Mouse (Mus musculus) macrophage (primary cell): ENCODE measurements at regions not wholly inside any gene's neighbourhood (a gene's known extent, or its start where the extent isn't known, plus 50 kb on each side); places are given as distances from the start of the nearest gene placed in this dataset.

Experiments
- H3K27ac ChIP-seq: fragments of 350-480 bp; formaldehyde crosslinking; 2 replicates; pipeline ENCODE4 v1.9.0; 2021
- H3K36me3 ChIP-seq: fragments of 350-480 bp; formaldehyde crosslinking; 2 replicates; pipeline ENCODE4 v1.9.0; 2021; ENCODE audit errors: inconsistent target
- H3K4me3 ChIP-seq: fragments of 350-480 bp; formaldehyde crosslinking; 2 replicates; pipeline ENCODE4 v1.9.0; 2021; ENCODE audit errors: inconsistent target
- H3K79me2 ChIP-seq: fragments of 350-480 bp; formaldehyde crosslinking; 2 replicates; pipeline ENCODE4 v1.9.0; 2021; ENCODE audit errors: inconsistent target
- WGBS: methylation state at CpG from one replicate; pipeline ENCODE4 v1.1.7; 2026; ENCODE audit warnings: inconsistent platforms; ENCODE audit not compliant: missing documents; 5-methylcytosine and 5-hydroxymethylcytosine counted together

GRCm38 (mm10) chr13:110722170-110722569, 327.3 kb downstream of the Plk2 start:
- H3K36me3 ChIP-seq, result no peaks in the 10 kb centered on the region
- 87% methylated on average over 10 of the region's 10 CpGs for WGBS
- H3K27ac ChIP-seq, result no peak overlapping the region
- H3K79me2 ChIP-seq, result no peaks in the 10 kb centered on the region
- H3K4me3 ChIP-seq, result no peak overlapping the region

GRCm38 (mm10) chr13:110722752-110723151, 327.9 kb downstream of the Plk2 start:
- H3K36me3 ChIP-seq, result no peaks in the 10 kb centered on the region
- 87% methylated on average over 6 of the region's 6 CpGs for WGBS
- H3K27ac ChIP-seq, result no peak overlapping the region
- no peak overlapping the region for H3K4me3 ChIP-seq
- no peaks in the 10 kb centered on the region for H3K79me2 ChIP-seq

GRCm38 (mm10) chr13:110724836-110725235, 330.0 kb downstream of the Plk2 start:
- WGBS, result 94% methylated on average over 2 of the region's 2 CpGs
- Histone ChIP-seq H3K4me3 (no peak overlapping the region), H3K27ac (no peak overlapping the region)

GRCm38 (mm10) chr13:110725821-110726220, 331.0 kb downstream of the Plk2 start:
- Histone ChIP-seq H3K4me3 (no peak overlapping the region), H3K79me2 (no peaks in the 10 kb centered on the region)
- WGBS, result 87% methylated on average over 3 of the region's 3 CpGs

More at GRCm38 (mm10) chr13:110724836-110725235, 330.0 kb downstream of the Plk2 start:
- no peaks in the 10 kb centered on the region for H3K79me2 ChIP-seq
- H3K36me3 ChIP-seq, result no peaks in the 10 kb centered on the region

GRCm38 (mm10) chr13:110735511-110735910, 340.7 kb downstream of the Plk2 start:
- Histone ChIP-seq H3K4me3 (no peak overlapping the region), H3K27ac (no peak overlapping the region), H3K79me2 (no peaks in the 10 kb centered on the region), H3K36me3 (no peaks in the 10 kb centered on the region)
- 83% methylated on average over 5 of the region's 5 CpGs for WGBS

More at GRCm38 (mm10) chr13:110725821-110726220, 331.0 kb downstream of the Plk2 start:
- H3K36me3 ChIP-seq, result no peaks in the 10 kb centered on the region
- no peak overlapping the region for H3K27ac ChIP-seq

GRCm38 (mm10) chr13:110741576-110742206, 346.8 kb downstream of the Plk2 start:
- WGBS, result 88% methylated on average over 11 of the region's 11 CpGs
- Histone ChIP-seq H3K4me3 (no peak overlapping the region), H3K36me3 (no peaks in the 10 kb centered on the region), H3K79me2 (no peaks in the 10 kb centered on the region), H3K27ac (no peak overlapping the region)

- Histone ChIP-seq H3K4me3 (no peak overlapping the region), H3K27ac (peak overlapping the region; percentile 57), H3K36me3 (no peaks in the 10 kb centered on the region), H3K79me2 (no peaks in the 10 kb centered on the region)
- WGBS, result 22% methylated on average over 6 of the region's 6 CpGs
These were observed 352.5 kb downstream of the Plk2 start for GRCm38 (mm10) chr13:110747223-110747868.

- 96% methylated on average over 4 of the region's 4 CpGs for WGBS
These were observed 357.9 kb downstream of the Plk2 start for GRCm38 (mm10) chr13:110752746-110753145.

GRCm38 (mm10) chr13:110754548-110754947, 359.7 kb downstream of the Plk2 start:
- WGBS, result 95% methylated on average over 9 of the region's 9 CpGs
- no peaks in the 10 kb centered on the region for H3K36me3 ChIP-seq
- no peak overlapping the region for H3K27ac ChIP-seq
- no peak overlapping the region for H3K4me3 ChIP-seq
- no peaks in the 10 kb centered on the region for H3K79me2 ChIP-seq

More at GRCm38 (mm10) chr13:110752746-110753145, 357.9 kb downstream of the Plk2 start:
- H3K36me3 ChIP-seq, result no peaks in the 10 kb centered on the region
- no peak overlapping the region for H3K27ac ChIP-seq
- no peaks in the 10 kb centered on the region for H3K79me2 ChIP-seq
- H3K4me3 ChIP-seq, result no peak overlapping the region

GRCm38 (mm10) chr13:110756877-110757276, 362.0 kb downstream of the Plk2 start:
- WGBS, result 93% methylated on average over 2 of the region's 2 CpGs
- Histone ChIP-seq H3K79me2 (no peaks in the 10 kb centered on the region), H3K36me3 (no peaks in the 10 kb centered on the region)

GRCm38 (mm10) chr13:110769210-110769609, 374.4 kb downstream of the Plk2 start:
- H3K27ac ChIP-seq, result no peak overlapping the region
- H3K79me2 ChIP-seq, result no peaks in the 10 kb centered on the region
- no peak overlapping the region for H3K4me3 ChIP-seq
- no peaks in the 10 kb centered on the region for H3K36me3 ChIP-seq

More at GRCm38 (mm10) chr13:110756877-110757276, 362.0 kb downstream of the Plk2 start:
- no peak overlapping the region for H3K27ac ChIP-seq
- H3K4me3 ChIP-seq, result no peak overlapping the region

GRCm38 (mm10) chr13:110775251-110775650, 380.4 kb downstream of the Plk2 start:
- H3K4me3 ChIP-seq, result no peak overlapping the region

GRCm38 (mm10) chr13:110784162-110784785, 389.4 kb downstream of the Plk2 start:
- no peaks in the 10 kb centered on the region for H3K36me3 ChIP-seq
- H3K4me3 ChIP-seq, result no peak overlapping the region
- WGBS, result 93% methylated on average over 12 of the region's 12 CpGs
- no peak overlapping the region for H3K27ac ChIP-seq
- no peaks in the 10 kb centered on the region for H3K79me2 ChIP-seq

More at GRCm38 (mm10) chr13:110775251-110775650, 380.4 kb downstream of the Plk2 start:
- no peaks in the 10 kb centered on the region for H3K79me2 ChIP-seq
- H3K36me3 ChIP-seq, result no peaks in the 10 kb centered on the region
- H3K27ac ChIP-seq, result no peak overlapping the region

- WGBS, result 96% methylated on average over 5 of the region's 5 CpGs
- Histone ChIP-seq H3K27ac (no peak overlapping the region), H3K79me2 (no peaks in the 10 kb centered on the region), H3K36me3 (no peaks in the 10 kb centered on the region), H3K4me3 (no peak overlapping the region)
These were observed 390.0 kb downstream of the Plk2 start for GRCm38 (mm10) chr13:110784822-110785221.

GRCm38 (mm10) chr13:110798313-110798712, 403.5 kb downstream of the Plk2 start:
- WGBS, result 15% methylated on average over 7 of the region's 7 CpGs
- no peaks in the 10 kb centered on the region for H3K36me3 ChIP-seq
- no peak overlapping the region for H3K4me3 ChIP-seq

More at GRCm38 (mm10) chr13:110798313-110798712, 403.5 kb downstream of the Plk2 start:
- Histone ChIP-seq H3K27ac (peak overlapping the region; percentile 16; the same call in 1 of the 2 replicates), H3K79me2 (no peaks in the 10 kb centered on the region)
